Mouse (Mus musculus): ENCODE measurements around the gene Fam53b. TPM values are rescaled to one million over a fixed set of nuclear protein-coding genes. Genes with fewer than 3 reads are reported as not detected.

The Fam53b gene
- polyA plus RNA-seq, 1 experiment from 2014 or later, result 17.4 TPM

GRCm38 (mm10) chr7:132800868-132801267 is 12.8 kb downstream of the Fam53b start:
- Histone ChIP-seq H3K4me3 (replicated peaks; ENCODE audit: low read length) (no peak overlapping the region), H3K9me3 (replicated peaks; ENCODE audit: control insufficient read depth, low read length) (no peaks in the 10 kb centered on the region), H3K27me3 (ENCODE audit: control insufficient read depth, insufficient read depth, low read length) (no peaks in the 10 kb centered on the region), H3K4me1 (ENCODE audit: control insufficient read depth, insufficient read depth, low read length) (peaks cover 25% of the 10 kb centered on the region), H3K4me2 (ENCODE audit: low read depth, low read length) (no peak overlapping the region), H3K36me3 (ENCODE audit: control insufficient read depth, insufficient read depth, low read length) (no peaks in the 10 kb centered on the region), H3K9ac (ENCODE audit: low read length) (no peak overlapping the region), H3K27ac (ENCODE audit: low read length) (no peak overlapping the region)
- ATAC-seq (ENCODE audit: insufficient read depth, low FRiP score), result no peak
- 73% methylated on average over 10 of the region's 10 CpGs for whole genome bisulfite sequencing

- no peaks in the 10 kb centered on the region for H3K36me3 ChIP-seq (ENCODE audit: control insufficient read depth, insufficient read depth, low read length)
- no peak overlapping the region for H3K27ac ChIP-seq (ENCODE audit: low read length)
- 88% methylated on average over 5 of the region's 5 CpGs for WGBS
- H3K4me3 ChIP-seq (replicated peaks; ENCODE audit: low read length), result no peak overlapping the region
- ATAC-seq (ENCODE audit: insufficient read depth, low FRiP score), result peak; percentile 16; the same call in 1 of the 2 replicates
- H3K9me3 ChIP-seq (replicated peaks; ENCODE audit: control insufficient read depth, low read length), result no peaks in the 10 kb centered on the region
- H3K4me1 ChIP-seq (ENCODE audit: control insufficient read depth, insufficient read depth, low read length), result peaks cover 19% of the 10 kb centered on the region; the same call in 1 of the 2 replicates
- H3K9ac ChIP-seq (ENCODE audit: low read length), result no peak overlapping the region
- no peaks in the 10 kb centered on the region for H3K27me3 ChIP-seq (ENCODE audit: control insufficient read depth, insufficient read depth, low read length)
- no peak overlapping the region for H3K4me2 ChIP-seq (ENCODE audit: low read depth, low read length)
Measured at GRCm38 (mm10) chr7:132799119-132800016, 14.3 kb downstream of the Fam53b start.

- Histone ChIP-seq H3K4me3 (replicated peaks; ENCODE audit: low read length) (no peak overlapping the region), H3K4me2 (ENCODE audit: low read depth, low read length) (no peak overlapping the region), H3K27ac (ENCODE audit: low read length) (no peak overlapping the region), H3K9ac (ENCODE audit: low read length) (no peak overlapping the region), H3K36me3 (ENCODE audit: control insufficient read depth, insufficient read depth, low read length) (no peaks in the 10 kb centered on the region), H3K9me3 (replicated peaks; ENCODE audit: control insufficient read depth, low read length) (no peaks in the 10 kb centered on the region), H3K27me3 (ENCODE audit: control insufficient read depth, insufficient read depth, low read length) (no peaks in the 10 kb centered on the region), H3K4me1 (ENCODE audit: control insufficient read depth, insufficient read depth, low read length) (peaks cover 18% of the 10 kb centered on the region)
- ATAC-seq (ENCODE audit: insufficient read depth, low FRiP score), result no peak
- WGBS, result 84% methylated on average over 5 of the region's 5 CpGs
Measured at GRCm38 (mm10) chr7:132795141-132795540, 18.5 kb downstream of the Fam53b start.

GRCm38 (mm10) chr7:132793467-132793866 is 20.2 kb downstream of the Fam53b start:
- no peak overlapping the region for H3K9ac ChIP-seq (ENCODE audit: low read length)
- no peak overlapping the region for H3K4me2 ChIP-seq (ENCODE audit: low read depth, low read length)
- H3K9me3 ChIP-seq (replicated peaks; ENCODE audit: control insufficient read depth, low read length), result no peaks in the 10 kb centered on the region
- no peak overlapping the region; the same call in 1 of the 2 replicates for H3K27ac ChIP-seq (ENCODE audit: low read length)
- peak; percentile 30; the same call in 1 of the 2 replicates for ATAC-seq (ENCODE audit: insufficient read depth, low FRiP score)
- H3K27me3 ChIP-seq (ENCODE audit: control insufficient read depth, insufficient read depth, low read length), result no peaks in the 10 kb centered on the region
- peaks cover 20% of the 10 kb centered on the region for H3K4me1 ChIP-seq (ENCODE audit: control insufficient read depth, insufficient read depth, low read length)
- WGBS, result 62% methylated on average over 6 of the region's 6 CpGs
- no peak overlapping the region for H3K4me3 ChIP-seq (replicated peaks; ENCODE audit: low read length)
- H3K36me3 ChIP-seq (ENCODE audit: control insufficient read depth, insufficient read depth, low read length), result no peaks in the 10 kb centered on the region

- 74% methylated on average over 14 of the region's 14 CpGs for WGBS
- peak; percentile 39; the same call in 1 of the 2 replicates for ATAC-seq (ENCODE audit: insufficient read depth, low FRiP score)
- Histone ChIP-seq H3K4me1 (ENCODE audit: control insufficient read depth, insufficient read depth, low read length) (peaks cover 35% of the 10 kb centered on the region), H3K9ac (ENCODE audit: low read length) (no peak overlapping the region), H3K36me3 (ENCODE audit: control insufficient read depth, insufficient read depth, low read length) (no peaks in the 10 kb centered on the region), H3K27ac (ENCODE audit: low read length) (0 out of 2 replicates have a peak overlapping the region, but pooled peaks have one; percentile 19), H3K4me2 (ENCODE audit: low read depth, low read length) (no peak overlapping the region), H3K27me3 (ENCODE audit: control insufficient read depth, insufficient read depth, low read length) (no peaks in the 10 kb centered on the region), H3K9me3 (replicated peaks; ENCODE audit: control insufficient read depth, low read length) (no peaks in the 10 kb centered on the region), H3K4me3 (replicated peaks; ENCODE audit: low read length) (no peak overlapping the region)
Measured at GRCm38 (mm10) chr7:132790447-132791219, 23.1 kb downstream of the Fam53b start.

GRCm38 (mm10) chr7:132788826-132789225 is 24.9 kb downstream of the Fam53b start:
- Histone ChIP-seq H3K9me3 (replicated peaks; ENCODE audit: control insufficient read depth, low read length) (no peaks in the 10 kb centered on the region), H3K4me1 (ENCODE audit: control insufficient read depth, insufficient read depth, low read length) (peaks cover 37% of the 10 kb centered on the region), H3K36me3 (ENCODE audit: control insufficient read depth, insufficient read depth, low read length) (no peaks in the 10 kb centered on the region), H3K27me3 (ENCODE audit: control insufficient read depth, insufficient read depth, low read length) (no peaks in the 10 kb centered on the region), H3K4me2 (ENCODE audit: low read depth, low read length) (no peak overlapping the region), H3K4me3 (replicated peaks; ENCODE audit: low read length) (no peak overlapping the region), H3K9ac (ENCODE audit: low read length) (no peak overlapping the region), H3K27ac (ENCODE audit: low read length) (no peak overlapping the region)
- 91% methylated on average over 13 of the region's 13 CpGs for WGBS
- no peak for ATAC-seq (ENCODE audit: insufficient read depth, low FRiP score)

- H3K4me2 ChIP-seq (ENCODE audit: low read depth, low read length), result no peak overlapping the region
- H3K36me3 ChIP-seq (ENCODE audit: control insufficient read depth, insufficient read depth, low read length), result no peaks in the 10 kb centered on the region
- WGBS, result 80% methylated on average over 4 of the region's 4 CpGs
- H3K9me3 ChIP-seq (replicated peaks; ENCODE audit: control insufficient read depth, low read length), result no peaks in the 10 kb centered on the region
- no peak for ATAC-seq (ENCODE audit: insufficient read depth, low FRiP score)
- H3K4me3 ChIP-seq (replicated peaks; ENCODE audit: low read length), result no peak overlapping the region
- H3K9ac ChIP-seq (ENCODE audit: low read length), result no peak overlapping the region
- no peaks in the 10 kb centered on the region for H3K27me3 ChIP-seq (ENCODE audit: control insufficient read depth, insufficient read depth, low read length)
- H3K4me1 ChIP-seq (ENCODE audit: control insufficient read depth, insufficient read depth, low read length), result peaks cover 37% of the 10 kb centered on the region
- peak overlapping the region; percentile 3 for H3K27ac ChIP-seq (ENCODE audit: low read length)
Measured at GRCm38 (mm10) chr7:132787496-132788190, 26.0 kb downstream of the Fam53b start.

GRCm38 (mm10) chr7:132787022-132787421 is 26.7 kb downstream of the Fam53b start:
- peak overlapping the region; percentile 3 for H3K27ac ChIP-seq (ENCODE audit: low read length)
- H3K4me1 ChIP-seq (ENCODE audit: control insufficient read depth, insufficient read depth, low read length), result peaks cover 38% of the 10 kb centered on the region
- H3K4me3 ChIP-seq (replicated peaks; ENCODE audit: low read length), result no peak overlapping the region
- 73% methylated on average over 4 of the region's 4 CpGs for WGBS
- H3K27me3 ChIP-seq (ENCODE audit: control insufficient read depth, insufficient read depth, low read length), result no peaks in the 10 kb centered on the region
- no peak overlapping the region for H3K4me2 ChIP-seq (ENCODE audit: low read depth, low read length)
- no peaks in the 10 kb centered on the region for H3K36me3 ChIP-seq (ENCODE audit: control insufficient read depth, insufficient read depth, low read length)
- ATAC-seq (ENCODE audit: insufficient read depth, low FRiP score), result no peak
- no peaks in the 10 kb centered on the region for H3K9me3 ChIP-seq (replicated peaks; ENCODE audit: control insufficient read depth, low read length)
- no peak overlapping the region for H3K9ac ChIP-seq (ENCODE audit: low read length)

Data from stomach, embryonic 16.5 days (tissue).